Mouse (Mus musculus) layer of hippocampus, adult 18-20 months (tissue): ENCODE results near the gene Src. TPM values are rescaled to one million over a fixed set of nuclear protein-coding genes. Genes with fewer than 3 reads are reported as not detected.

Experiments used
- DNase-seq, 2 experiments: peaks; one replicate each; pipeline ENCODE4 v3.0.0; 2022; ENCODE audit warnings: low spot score in 2 of 2
- total RNA-seq, 2 experiments: library from RNA; stranded (reverse); gene quantifications; 2 replicates each; pipeline ENCODE4 v1.2.3; 2021

Src gene
- total RNA-seq, 2 experiments from 2014 or later = 156 to 157 TPM

GRCm38 (mm10) chr2:157520496-157520895 is 102.3 kb downstream of the Src start:
- DNase-seq = peak in 1 of 2 experiments; percentile 65

Other genes starting within 250 kb of the Src start
- 1 to 10 TPM; 1.1 to 1.9 TPM for gene Rbl1, start 213.9 kb upstream of the Src start, total RNA-seq
- gene Rpn2, start 139.4 kb upstream of the Src start, total RNA-seq = 100 to 1,000 TPM; 137 to 145 TPM
- 1 to 10 TPM; 1.1 to 1.4 TPM for gene Mroh8, start 138.9 kb upstream of the Src start, total RNA-seq
- gene Ghrh, start 70.9 kb upstream of the Src start, total RNA-seq = not detected
- gene Manbal, start 50.9 kb upstream of the Src start, total RNA-seq = 10 to 100 TPM; 55.5 to 57.0 TPM
- gene Nnat, start 141.6 kb downstream of the Src start, total RNA-seq = 100 to 1,000 TPM; 481 to 624 TPM
- gene Blcap, start 152.8 kb downstream of the Src start, total RNA-seq = 100 to 1,000 TPM; 120 to 136 TPM